Mouse (Mus musculus) spleen, adult 12 weeks (tissue): ENCODE data around the gene Bicra.

Source experiments
- DNase-seq: peaks from one replicate; pipeline ENCODE4 v3.0.0; 2022; ENCODE audit warnings: low spot score

Gene Bicra

DNA sequence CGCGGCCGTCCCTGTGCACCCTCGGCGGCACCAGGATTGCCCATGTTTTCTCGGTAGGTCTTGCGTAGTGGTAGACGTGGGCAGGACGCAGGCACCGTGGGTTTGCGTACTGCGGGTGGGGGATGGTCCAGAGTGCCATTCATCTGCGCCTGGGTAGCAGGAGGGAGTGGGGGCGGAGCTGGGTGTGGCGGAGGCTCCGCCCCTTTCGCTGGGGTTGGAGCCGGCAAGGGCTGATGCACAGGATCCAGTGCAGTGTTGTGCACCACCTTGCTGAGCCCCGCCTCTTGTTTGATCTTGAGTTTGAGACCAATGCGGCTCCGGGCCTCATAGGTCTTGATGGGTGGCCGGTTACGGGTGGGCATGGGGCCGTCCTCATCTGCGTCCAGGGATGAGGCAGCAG, 75.5 kb downstream of the Bicra start:
- DNase-seq, result no peak

- DNase-seq, result no peak
These were observed 78.0 kb downstream of the Bicra start for GRCm38 (mm10) chr7:15969674-15970073.

GRCm38 (mm10) chr7:15968322-15968721, 79.4 kb downstream of the Bicra start:
- no peak for DNase-seq

DNA sequence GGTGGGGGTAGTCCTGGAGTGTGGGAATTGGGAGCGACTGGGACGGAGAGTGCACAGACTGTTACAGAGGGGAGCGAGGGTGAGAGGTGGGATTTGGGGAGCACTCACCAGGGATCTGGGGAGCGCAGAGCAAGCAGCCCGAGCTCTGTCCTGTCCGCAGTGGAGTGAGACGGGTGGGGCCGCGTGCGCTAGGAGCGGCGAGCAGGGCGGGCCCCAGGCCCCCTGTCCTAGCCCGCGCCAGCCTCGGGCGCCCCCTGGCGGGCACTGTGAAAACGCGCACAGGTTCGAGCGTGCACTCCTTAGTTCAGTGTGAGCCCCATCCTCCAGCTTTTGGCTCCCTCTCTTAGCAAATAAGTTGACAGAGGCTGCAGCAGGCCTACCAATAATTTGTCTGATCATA, 80.4 kb downstream of the Bicra start, which contains the start of gene Ehd2:
Ehd2 (minus strand) TSS at position 256 of the 400 bp plus-strand sequence.
- DNase-seq, result peak; percentile 47

- no peak for DNase-seq
These were observed 81.2 kb downstream of the Bicra start for GRCm38 (mm10) chr7:15966489-15966888.

DNA sequence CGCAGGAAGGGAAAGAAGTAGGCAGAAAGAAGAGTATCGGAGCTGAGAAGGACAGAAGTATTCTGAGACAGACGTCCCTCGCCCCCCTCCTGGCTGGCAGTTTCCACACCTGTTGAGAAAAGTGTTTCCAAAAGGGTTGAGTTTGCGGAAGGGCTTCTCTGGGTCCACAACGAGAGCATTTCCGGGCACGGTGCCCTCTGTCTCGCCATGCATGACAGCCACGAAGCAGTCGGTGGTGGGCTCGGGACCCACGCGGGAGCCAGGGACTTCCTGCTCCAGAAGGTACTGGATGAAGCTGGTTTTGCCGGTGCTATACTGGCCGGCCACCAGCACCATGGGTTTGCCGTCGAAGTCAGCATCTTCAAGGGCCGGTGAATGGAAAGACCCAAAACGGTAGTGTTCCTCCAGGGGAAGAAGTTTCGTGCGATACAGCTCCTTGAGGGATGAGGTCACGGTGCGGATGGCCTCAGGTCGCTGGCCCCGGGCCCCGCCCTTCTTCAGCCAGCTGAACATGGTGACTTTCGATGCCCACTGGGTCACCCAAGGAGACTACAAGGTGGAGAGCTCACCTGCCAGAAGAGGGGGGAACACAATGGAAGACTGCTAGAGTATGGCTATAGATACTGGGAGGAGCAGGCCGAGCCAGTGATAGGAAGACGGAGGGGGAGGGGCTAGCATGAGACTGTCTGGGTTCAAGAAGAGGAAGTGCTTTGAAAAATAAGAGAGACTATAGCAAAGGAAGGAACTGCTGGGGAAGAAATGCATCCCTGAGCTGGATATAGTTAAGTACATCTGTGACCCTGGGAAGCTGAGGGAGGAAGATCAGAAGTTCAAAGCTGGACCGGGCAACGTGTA, 83.7 kb downstream of the Bicra start:
- DNase-seq, result no peak

GRCm38 (mm10) chr7:15962311-15963288, 85.1 kb downstream of the Bicra start:
- DNase-seq, result no peak

GRCm38 (mm10) chr7:15961798-15962197, 85.9 kb downstream of the Bicra start:
- DNase-seq, result no peak

- DNase-seq, result no peak
These were observed 86.5 kb downstream of the Bicra start for GRCm38 (mm10) chr7:15961239-15961638.

- no peak for DNase-seq
These were observed 87.0 kb downstream of the Bicra start for GRCm38 (mm10) chr7:15960691-15961090.

DNA sequence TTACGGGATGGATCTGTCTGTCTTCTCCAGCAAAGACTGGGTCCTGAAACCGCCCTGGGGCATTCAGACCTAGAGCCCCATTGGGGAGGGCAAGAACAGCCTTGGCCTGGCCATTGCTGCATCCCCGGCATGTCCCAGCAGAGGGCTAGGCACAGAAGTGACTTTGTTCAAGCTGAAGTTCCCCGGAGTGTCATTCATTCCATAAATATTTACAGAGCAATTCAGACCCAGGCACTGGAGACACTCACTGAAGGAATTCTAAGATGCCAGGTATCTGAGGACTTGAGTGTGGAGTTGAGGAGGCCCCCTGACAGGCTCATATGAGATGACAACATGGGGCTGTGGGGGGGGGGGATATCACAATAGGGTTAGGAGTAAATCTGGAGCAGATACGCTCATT, 91.6 kb downstream of the Bicra start:
- DNase-seq, result no peak

GRCm38 (mm10) chr7:15955509-15955908, 92.2 kb downstream of the Bicra start:
- no peak for DNase-seq

DNA sequence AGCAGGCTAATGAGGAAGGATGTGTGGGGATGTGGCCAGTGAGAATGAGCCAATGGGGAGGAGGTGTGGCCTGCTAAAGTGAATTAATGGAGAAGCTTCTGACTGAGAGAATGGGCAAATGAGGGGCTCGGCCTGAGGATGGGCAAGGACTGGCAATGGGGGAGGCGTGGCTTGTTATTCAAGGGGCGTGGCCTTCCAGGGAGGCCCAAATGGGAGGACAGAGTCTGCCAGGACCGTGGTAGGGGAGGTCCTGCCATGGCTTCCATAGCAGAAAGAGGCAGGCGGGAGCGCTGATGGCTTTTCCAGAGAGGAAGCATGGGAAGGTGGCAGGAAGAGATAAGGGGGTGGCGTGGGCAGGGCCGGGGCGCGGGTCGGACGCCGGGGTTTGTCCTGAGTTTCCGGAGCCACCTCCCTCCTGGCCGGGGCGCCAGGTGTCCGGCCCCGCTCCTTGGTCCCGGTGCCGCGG, 92.7 kb downstream of the Bicra start:
- DNase-seq, result peak; percentile 31

- peak; percentile 40 for DNase-seq
These were observed 93.3 kb downstream of the Bicra start for GRCm38 (mm10) chr7:15954436-15954835.

DNA sequence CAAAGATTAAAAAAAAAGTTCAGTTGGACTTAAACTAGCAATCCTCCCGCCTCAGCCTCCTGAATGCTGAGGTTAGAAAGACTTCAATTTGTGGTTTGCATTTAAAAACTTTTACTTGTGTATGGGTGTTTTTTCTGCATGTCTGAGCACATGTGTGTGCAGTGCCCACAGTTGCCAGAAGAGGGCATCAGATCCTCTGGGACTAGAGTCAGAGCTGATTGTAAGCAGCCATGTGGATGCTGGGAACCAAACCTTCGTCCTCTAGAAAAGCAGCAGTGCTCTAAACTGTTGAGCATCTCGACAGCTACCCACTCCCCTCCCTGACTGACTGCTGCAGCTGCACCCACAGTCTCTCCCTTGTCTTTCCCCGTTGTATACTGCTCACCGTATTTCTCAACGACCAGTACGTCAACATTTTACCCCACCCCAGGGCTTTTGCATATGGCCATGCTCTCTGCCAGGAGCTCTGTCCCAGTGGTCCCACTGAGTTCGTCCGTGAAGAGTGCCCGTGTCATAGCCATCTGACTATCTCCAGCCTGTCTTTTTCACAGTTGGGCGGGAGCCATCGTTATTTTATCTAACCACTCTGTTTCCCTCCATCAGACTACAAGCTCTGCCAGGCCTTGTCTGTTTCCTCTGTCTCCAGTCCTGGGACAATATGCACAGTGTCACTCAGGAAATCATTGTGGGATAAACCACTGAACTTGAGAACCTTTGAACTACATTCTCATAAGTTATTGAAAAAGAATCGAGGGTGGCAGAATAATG, 94.2 kb downstream of the Bicra start:
- peak; percentile 57 for DNase-seq

- DNase-seq, result peak; percentile 54
These were observed 95.3 kb downstream of the Bicra start for GRCm38 (mm10) chr7:15952416-15952815.

GRCm38 (mm10) chr7:15950008-15950407, 97.7 kb downstream of the Bicra start:
- no peak for DNase-seq

- no peak for DNase-seq
These were observed 98.4 kb downstream of the Bicra start for GRCm38 (mm10) chr7:15949216-15949790.

- peak; percentile 82 for DNase-seq
These were observed 99.3 kb downstream of the Bicra start for GRCm38 (mm10) chr7:15948381-15948941.

DNA sequence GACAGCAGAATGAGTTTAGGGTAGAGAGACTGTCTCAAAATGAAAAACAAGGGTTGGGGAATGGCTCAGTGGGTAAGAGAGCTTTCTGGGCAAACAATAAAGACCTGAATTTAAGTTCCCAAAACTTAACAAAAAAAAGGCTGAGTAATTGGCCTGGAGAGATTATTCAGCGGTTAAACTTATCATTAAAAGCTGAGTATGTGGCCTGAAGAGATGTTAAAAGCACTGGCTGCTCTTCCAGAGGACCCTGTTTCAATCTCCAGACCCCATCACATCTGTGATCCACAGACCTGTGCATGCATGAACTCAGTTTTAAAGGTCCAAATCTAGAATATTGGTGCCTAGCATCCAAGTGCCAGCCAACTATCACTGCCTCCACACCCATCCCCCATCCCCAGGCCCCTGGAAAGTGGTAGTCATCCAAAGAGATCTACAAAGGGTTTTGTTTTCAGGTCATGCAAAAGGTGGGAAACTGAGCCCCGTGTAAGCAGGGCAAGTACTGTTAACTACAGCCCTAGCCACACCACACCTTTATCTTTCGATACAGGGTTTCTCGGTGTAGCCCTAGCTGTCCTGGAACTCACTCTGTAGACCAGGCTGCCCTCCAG, 100.0 kb downstream of the Bicra start:
- no peak for DNase-seq
